Mouse (Mus musculus) embryonic fibroblast, embryonic 13.5 days (primary cell): Measurements from ENCODE around the gene Ttc30a1. TPM values are rescaled to one million over a fixed set of nuclear protein-coding genes. Genes with fewer than 3 reads are reported as not detected.

Source experiments
- H3K27ac ChIP-seq: 2 replicates; pipeline ENCODE4 v1.5.1; 2012; ENCODE audit warnings: low read length, control low read depth, inconsistent platforms; ENCODE audit not compliant: insufficient read depth
- H3K4me1 ChIP-seq: 2 replicates; pipeline ENCODE4 v1.6.1; 2011; ENCODE audit warnings: low read length; ENCODE audit not compliant: control insufficient read depth, insufficient read depth
- H3K4me3 ChIP-seq: 2 replicates; pipeline ENCODE4 v1.5.1; 2011; ENCODE audit warnings: mild to moderate bottlenecking, control low read depth, low read length; ENCODE audit not compliant: insufficient read depth
- CTCF ChIP-seq: IDR thresholded peaks from 2 replicates; pipeline ENCODE4 v1.5.1; 2011; ENCODE audit warnings: mild to moderate bottlenecking, control low read depth, low read length, moderate library complexity, borderline replicate concordance; ENCODE audit not compliant: insufficient read depth
- POLR2A ChIP-seq: IDR thresholded peaks from 2 replicates; pipeline ENCODE4 v1.6.1; 2011; ENCODE audit warnings: low read depth, mild to moderate bottlenecking, control low read depth, low read length, moderate library complexity
- polyA plus RNA-seq: library from polyadenylated mRNA; stranded (reverse); fragments of >200 nt; gene quantifications from 2 replicates; pipeline ENCODE4 v1.2.4, GENCODE M21; 2011; ENCODE audit warnings: low read depth; ENCODE audit not compliant: missing spikeins, insufficient read length

The Ttc30a1 gene
- polyA plus RNA-seq, 1 experiment = 3.1 TPM

GRCm38 (mm10) chr2:75999636-76000035, 17.9 kb upstream of the Ttc30a1 start:
- no peak for TF ChIP-seq POLR2A
- no peak for TF ChIP-seq CTCF
- Histone ChIP-seq H3K27ac (no peak overlapping the region), H3K4me1 (no peaks in the 10 kb centered on the region), H3K4me3 (no peak overlapping the region)

GRCm38 (mm10) chr2:75998692-75999091, 16.9 kb upstream of the Ttc30a1 start:
- H3K4me1 ChIP-seq = no peaks in the 10 kb centered on the region
- TF ChIP-seq CTCF (no peak), POLR2A (no peak)
- no peak overlapping the region for H3K27ac ChIP-seq
- H3K4me3 ChIP-seq = no peak overlapping the region

- no peaks in the 10 kb centered on the region for H3K4me1 ChIP-seq
- H3K27ac ChIP-seq = no peak overlapping the region
- no peak overlapping the region for H3K4me3 ChIP-seq
- TF ChIP-seq CTCF (no peak), POLR2A (no peak)
Observed at GRCm38 (mm10) chr2:75997726-75998125, 16.0 kb upstream of the Ttc30a1 start.

GRCm38 (mm10) chr2:75994841-75995240, 13.1 kb upstream of the Ttc30a1 start:
- Histone ChIP-seq H3K27ac (no peak overlapping the region), H3K4me1 (peaks cover 4% of the 10 kb centered on the region; the same call in 1 of the 2 replicates), H3K4me3 (no peak overlapping the region)
- TF ChIP-seq CTCF (no peak), POLR2A (no peak)

GRCm38 (mm10) chr2:75991581-75992205, 9.9 kb upstream of the Ttc30a1 start:
- H3K4me3 ChIP-seq = no peak overlapping the region
- H3K4me1 ChIP-seq = peaks cover 4% of the 10 kb centered on the region
- TF ChIP-seq CTCF (no peak), POLR2A (no peak)
- H3K27ac ChIP-seq = no peak overlapping the region

- peaks cover 4% of the 10 kb centered on the region for H3K4me1 ChIP-seq
Observed at GRCm38 (mm10) chr2:75990885-75991539, 9.2 kb upstream of the Ttc30a1 start.

GRCm38 (mm10) chr2:75989694-75990093, 7.9 kb upstream of the Ttc30a1 start:
- H3K27ac ChIP-seq = no peak overlapping the region
- H3K4me1 ChIP-seq = peaks cover 4% of the 10 kb centered on the region
- TF ChIP-seq POLR2A (no peak), CTCF (no peak)
- H3K4me3 ChIP-seq = no peak overlapping the region

More at GRCm38 (mm10) chr2:75990885-75991539, 9.2 kb upstream of the Ttc30a1 start:
- Histone ChIP-seq H3K4me3 (no peak overlapping the region), H3K27ac (no peak overlapping the region)
- TF ChIP-seq CTCF (peak; percentile 47; the same call in 1 of the 2 replicates), POLR2A (no peak)

GRCm38 (mm10) chr2:75988779-75989363, 7.1 kb upstream of the Ttc30a1 start:
- Histone ChIP-seq H3K4me1 (peaks cover 4% of the 10 kb centered on the region), H3K27ac (no peak overlapping the region), H3K4me3 (no peak overlapping the region)
- TF ChIP-seq POLR2A (no peak), CTCF (no peak)

GRCm38 (mm10) chr2:75988378-75988777, 6.6 kb upstream of the Ttc30a1 start:
- Histone ChIP-seq H3K27ac (no peak overlapping the region), H3K4me1 (peaks cover 4% of the 10 kb centered on the region), H3K4me3 (no peak overlapping the region)
- TF ChIP-seq CTCF (no peak), POLR2A (no peak)

GRCm38 (mm10) chr2:75987739-75988138, 6.0 kb upstream of the Ttc30a1 start:
- TF ChIP-seq CTCF = no peak
- TF ChIP-seq POLR2A = no peak
- Histone ChIP-seq H3K4me1 (peaks cover 4% of the 10 kb centered on the region), H3K4me3 (no peak overlapping the region), H3K27ac (no peak overlapping the region)

GRCm38 (mm10) chr2:75985124-75985523, 3.4 kb upstream of the Ttc30a1 start:
- Histone ChIP-seq H3K27ac (no peak overlapping the region), H3K4me1 (no peaks in the 10 kb centered on the region; the same call in 1 of the 2 replicates), H3K4me3 (no peak overlapping the region)
- TF ChIP-seq POLR2A (no peak), CTCF (peak; percentile 59; the same call in 1 of the 2 replicates)
